Mouse (Mus musculus): Measurements from ENCODE around the gene Galk1. TPM values are rescaled to one million over a fixed set of nuclear protein-coding genes. Genes with fewer than 3 reads are reported as not detected.

The Galk1 gene
- polyA plus RNA-seq (2017; shearing (Covaris generic)): 18.7 TPM

GRCm38 (mm10) chr11:116012262-116012947, at the start of gene Galk1:
Gene Galk1 (minus strand): TSS chr11:116012719.

DNA sequence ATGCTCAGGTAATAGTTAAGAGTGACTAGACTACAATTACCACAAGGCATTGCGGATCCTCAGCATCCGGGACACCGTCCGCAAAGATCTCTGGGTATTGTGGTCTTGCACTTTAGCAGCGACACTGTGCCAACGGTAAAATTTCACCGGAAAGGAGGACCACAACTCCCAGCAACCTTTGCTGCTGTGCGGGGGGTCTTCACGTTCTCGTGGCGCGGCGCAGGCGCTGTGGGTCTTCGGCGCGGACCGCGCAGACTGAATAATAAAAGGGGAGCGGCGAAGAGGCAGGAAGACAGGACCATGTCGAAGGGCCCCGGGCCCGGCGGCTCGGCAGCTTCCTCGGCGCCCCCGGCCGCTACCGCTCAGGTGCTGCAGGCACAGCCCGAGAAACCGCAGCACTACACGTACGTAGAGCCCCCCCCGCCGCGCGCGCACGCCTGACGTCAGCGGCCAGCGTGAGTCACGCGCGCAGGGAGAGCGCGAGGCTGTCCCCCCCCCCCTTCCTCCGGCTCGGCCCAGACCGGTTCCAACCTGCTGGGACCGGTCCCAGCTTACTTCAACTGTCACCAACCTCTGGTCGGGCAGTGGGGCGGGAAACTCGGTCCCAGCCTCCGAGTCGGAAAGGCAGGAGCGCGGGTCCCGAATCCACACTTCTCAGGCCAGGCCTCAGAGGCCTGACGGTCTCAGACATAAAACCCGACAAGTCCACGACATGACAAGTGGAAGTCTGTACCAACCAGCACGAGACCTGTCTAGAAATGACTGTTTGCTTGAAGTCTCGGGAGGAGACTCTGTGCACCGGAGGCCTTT, 17.8 kb upstream of the Galk1 start, which contains the start of gene Unk:
TSS of gene Unk (plus strand) at position 235 of the 810 bp plus-strand sequence.

GRCm38 (mm10) chr11:116027756-116028155, 15.2 kb upstream of the Galk1 start, which contains the start of gene H3f3b:
Gene H3f3b (minus strand): TSS chr11:116027962.

GRCm38 (mm10) chr11:115974309-115975082, 38.0 kb downstream of the Galk1 start, which contains the start of gene Itgb4:
Gene Itgb4 (plus strand): TSS chr11:115974709.

Other genes starting within 250 kb of the Galk1 start
- gene Tmem94, start 247.3 kb downstream of the Galk1 start, polyA plus RNA-seq (2017; shearing (Covaris generic)): 20.7 TPM
- gene Caskin2, start 199.1 kb downstream of the Galk1 start, polyA plus RNA-seq (2017; shearing (Covaris generic)): 0.30 TPM
- gene Tsen54, start 198.0 kb downstream of the Galk1 start, polyA plus RNA-seq (2017; shearing (Covaris generic)): 24.6 TPM
- 25.9 TPM for gene Llgl2, start 188.7 kb downstream of the Galk1 start, polyA plus RNA-seq (2017; shearing (Covaris generic))
- not detected for gene Myo15b, start 154.3 kb downstream of the Galk1 start, polyA plus RNA-seq (2017; shearing (Covaris generic))
- gene Smim5, start 112.8 kb downstream of the Galk1 start, polyA plus RNA-seq (2017; shearing (Covaris generic)): not detected
- gene Smim6, start 100.7 kb downstream of the Galk1 start, polyA plus RNA-seq (2017; shearing (Covaris generic)): 0.36 TPM
- gene Sap30bp, start 79.4 kb downstream of the Galk1 start, polyA plus RNA-seq (2017; shearing (Covaris generic)): 38.0 TPM
- 10.1 TPM for gene Recql5, start 79.2 kb downstream of the Galk1 start, polyA plus RNA-seq (2017; shearing (Covaris generic))
- gene Itgb4, start 38.0 kb downstream of the Galk1 start, polyA plus RNA-seq (2017; shearing (Covaris generic)): not detected
- 1,639 TPM for gene H3f3b, start 15.2 kb upstream of the Galk1 start, polyA plus RNA-seq (2017; shearing (Covaris generic))
- gene Unk, start 17.6 kb upstream of the Galk1 start, polyA plus RNA-seq (2017; shearing (Covaris generic)): 48.4 TPM
- gene Unc13d, start 65.2 kb upstream of the Galk1 start, polyA plus RNA-seq (2017; shearing (Covaris generic)): 92.3 TPM
- 267 TPM for gene Wbp2, start 74.3 kb upstream of the Galk1 start, polyA plus RNA-seq (2017; shearing (Covaris generic))
- gene Trim47, start 114.5 kb upstream of the Galk1 start, polyA plus RNA-seq (2017; shearing (Covaris generic)): 1.6 TPM
- gene Trim65, start 118.4 kb upstream of the Galk1 start, polyA plus RNA-seq (2017; shearing (Covaris generic)): 16.2 TPM
- 73.0 TPM for gene Mrpl38, start 126.1 kb upstream of the Galk1 start, polyA plus RNA-seq (2017; shearing (Covaris generic))
- 9.7 TPM for gene Fbf1, start 155.4 kb upstream of the Galk1 start, polyA plus RNA-seq (2017; shearing (Covaris generic))
- gene Ten1, start 186.1 kb upstream of the Galk1 start, polyA plus RNA-seq (2017; shearing (Covaris generic)): 43.9 TPM
- gene Acox1, start 186.3 kb upstream of the Galk1 start, polyA plus RNA-seq (2017; shearing (Covaris generic)): 21.8 TPM
- gene Evpl, start 225.4 kb upstream of the Galk1 start, polyA plus RNA-seq (2017; shearing (Covaris generic)): 0.12 TPM

All from naive thymus-derived CD4-positive, alpha-beta T cell, adult 5 months (primary cell).